Mouse (Mus musculus): ENCODE results near the gene Rtn4r.
"Not testable (repeated sequence)": the region's sequence is repeated elsewhere in the genome, so short reads cannot be mapped to it uniquely, and the experiment has no call there.

Gene Rtn4r

GRCm38 (mm10) chr16:18194208-18194985 is 67.0 kb downstream of the Rtn4r start:
- DNase-seq (ENCODE audit: low spot score): no peak

DNA sequence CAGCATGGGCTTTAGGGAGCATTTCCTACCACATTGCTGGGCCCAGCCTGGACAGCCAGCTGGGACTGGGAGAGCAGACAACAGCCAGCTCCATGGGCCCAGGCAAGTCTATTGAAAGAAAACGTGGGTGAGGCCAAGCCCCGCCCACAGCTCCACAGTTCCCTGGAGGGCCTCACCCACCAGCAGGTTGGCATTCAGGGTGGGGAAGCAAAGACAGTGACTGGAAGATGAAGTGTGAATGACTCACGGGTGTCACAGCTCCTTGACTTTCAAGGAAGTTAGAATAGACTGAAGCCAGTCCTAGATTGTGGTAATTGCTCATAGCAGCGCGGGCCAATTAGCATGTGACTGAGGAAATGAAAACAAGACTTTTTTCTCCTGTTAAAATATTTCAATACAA is 67.6 kb downstream of the Rtn4r start:
- DNase-seq (ENCODE audit: low spot score): no peak

DNA sequence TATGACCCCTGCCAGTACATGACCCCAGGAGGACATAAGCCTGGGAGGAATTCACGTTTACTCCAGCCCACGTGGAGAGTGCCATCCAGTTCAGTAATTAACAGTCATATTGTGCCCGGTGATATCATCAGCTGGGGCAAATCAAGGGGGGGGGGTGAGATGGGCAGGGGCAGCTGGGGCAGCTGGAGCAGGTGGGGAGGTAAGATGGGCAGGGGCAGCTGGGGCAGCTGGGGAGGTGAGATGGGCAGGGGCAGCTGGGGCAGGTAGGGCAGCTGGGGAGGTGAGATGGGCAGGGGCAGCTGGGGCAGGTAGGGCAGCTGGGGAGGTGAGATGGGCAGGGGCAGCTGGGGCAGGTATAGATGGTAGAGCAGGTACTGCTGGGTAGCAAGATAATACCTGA is 68.1 kb downstream of the Rtn4r start:
- not testable (repeated sequence) for DNase-seq (ENCODE audit: low spot score)

GRCm38 (mm10) chr16:18197881-18198280 is 70.4 kb downstream of the Rtn4r start:
- no peak for DNase-seq (ENCODE audit: low spot score)

- DNase-seq (ENCODE audit: low spot score): no peak
Observed at GRCm38 (mm10) chr16:18198365-18199098, 71.1 kb downstream of the Rtn4r start.

- DNase-seq (ENCODE audit: low spot score): no peak
Observed at GRCm38 (mm10) chr16:18200062-18200461, 72.6 kb downstream of the Rtn4r start.

- DNase-seq (ENCODE audit: low spot score): no peak
Observed at GRCm38 (mm10) chr16:18201620-18202019, 74.2 kb downstream of the Rtn4r start.
